Mouse (Mus musculus) layer of hippocampus, adult 8-10 months (tissue): Measurements from ENCODE around the gene Tfec. TPM values are rescaled to one million over a fixed set of nuclear protein-coding genes. Genes with fewer than 3 reads are reported as not detected.

ENCODE experiments used
- DNase-seq, 2 experiments: peaks; one replicate each; pipeline ENCODE4 v3.0.0; 2022; ENCODE audit warnings: low spot score in 2 of 2
- total RNA-seq, 4 experiments: library from RNA; stranded (reverse); gene quantifications; 2 replicates each; pipeline ENCODE4 v1.2.4; 2022

Tfec gene
- total RNA-seq, 4 experiments from 2014 or later, result 0.22 TPM; not detected in 3

DNA sequence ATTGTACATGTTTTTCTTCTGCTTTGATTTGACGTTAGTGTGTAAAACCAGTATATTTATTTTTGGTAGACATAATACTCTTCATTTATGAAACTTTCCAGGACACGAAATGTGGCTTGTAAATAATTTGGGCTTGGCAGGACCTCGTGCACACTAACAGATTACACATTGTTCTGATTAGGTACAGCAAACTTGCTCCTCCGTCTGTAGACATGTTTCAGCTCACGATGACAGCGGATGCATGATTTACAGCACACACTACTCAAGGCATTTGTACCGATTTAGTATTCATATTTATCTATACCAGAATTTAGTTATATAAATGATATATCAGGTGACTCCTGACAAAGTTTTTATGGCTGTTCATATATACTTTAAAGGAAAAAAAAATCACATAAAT, 104.2 kb downstream of the Tfec start:
- DNase-seq, result no peak

DNA sequence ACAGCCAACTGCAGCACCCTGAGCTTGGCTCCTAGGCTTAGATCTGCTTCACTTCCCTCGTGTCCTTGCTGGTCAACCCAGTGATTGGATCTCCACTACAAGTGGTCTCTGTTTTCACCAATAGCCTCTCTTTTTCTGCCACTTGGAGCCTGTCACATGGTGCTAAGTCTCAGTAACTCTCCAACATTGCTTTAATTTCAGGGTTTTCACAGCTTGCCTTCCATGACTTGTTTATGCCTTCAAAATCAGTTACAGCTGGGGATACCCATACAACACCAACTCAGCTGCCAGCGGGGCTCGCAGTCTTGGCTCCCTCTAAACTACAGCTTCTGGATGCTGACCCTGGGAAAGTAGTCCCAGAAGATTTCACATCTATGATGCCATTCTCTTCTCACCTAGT, 113.1 kb downstream of the Tfec start:
- DNase-seq, result no peak

Other genes starting within 250 kb of the Tfec start
- 1 to 10 TPM; 2.1 to 2.7 (median 2.4) TPM for gene Tes, start 166.7 kb upstream of the Tfec start, total RNA-seq